Comparison of ENCODE assay signal across 17 mouse cellular contexts in genomic region chrX:169470715-169471114, GRCm38 (mm10).
A peak's percentile ranks its signal among the peaks of the same experiment; 100 is the strongest.
DNase-seq lines count a peak whose midpoint lies in the region; ATAC-seq and TF ChIP-seq lines count a peak whose summit lies in the region.
"Had no signal": no experiment of that assay in that cellular context is flagged by ENCODE, and none has a peak within 500 bp of the region (broad histone marks: within the 10 kb centered on the region; RNA-seq: fewer than 3 reads in every experiment).

No protein-coding gene starts in this region.

- no peaks in the 10 kb centered on the region for H3K9me3 ChIP-seq in heart, embryonic 15.5 days (replicated peaks)
- H3K9me3 ChIP-seq in lung, postnatal 0 days (ENCODE audit: low read length), result no peaks in the 10 kb centered on the region
- H3K9me3 ChIP-seq: forebrain, embryonic 12.5 days; midbrain, embryonic 15.5 days had no signal

- no peak overlapping the region for H3K4me2 ChIP-seq in heart, embryonic 15.5 days
- no peak overlapping the region for H3K4me2 ChIP-seq in lung, postnatal 0 days (replicated peaks; ENCODE audit: low read depth, low read length)
- H3K4me2 ChIP-seq: forebrain, embryonic 12.5 days; liver, embryonic 11.5 days; midbrain, embryonic 15.5 days had no signal

- H3K27me3 ChIP-seq in heart, embryonic 15.5 days, result no peaks in the 10 kb centered on the region
- H3K27me3 ChIP-seq in lung, postnatal 0 days (replicated peaks; ENCODE audit: insufficient read depth, low read length), result no peaks in the 10 kb centered on the region

- no peak for TF ChIP-seq EP300 in lung, postnatal 0 days (IDR thresholded peaks at IDR 0.05)

- TF ChIP-seq CTCF in lung, postnatal 0 days (IDR thresholded peaks at IDR 0.05), result no peak

- no peak for DNase-seq in heart, postnatal 25 days (ENCODE audit: low spot score)
- DNase-seq in lung, postnatal 36 days, result peak; percentile 2
- DNase-seq in lung, postnatal 0 days (ENCODE audit: low spot score), result no peak
- peak; percentile 7 for DNase-seq in gastrocnemius, postnatal 10 days
- DNase-seq in heart, postnatal 4 days, result peak; percentile 36
- no peak for DNase-seq in cerebellum, adult 18-20 months
- no peak for DNase-seq in right cerebral cortex, postnatal 10 days (ENCODE audit: low spot score in 2 of 2)
- DNase-seq: adrenal gland, postnatal 25 days; cerebellum, postnatal 25 days; lung, postnatal 4 days; thymus, postnatal 25 days had no signal

- H3K36me3 ChIP-seq in heart, embryonic 15.5 days, result no peaks in the 10 kb centered on the region
- no peaks in the 10 kb centered on the region for H3K36me3 ChIP-seq in lung, postnatal 0 days (ENCODE audit: insufficient read depth, low read length)
- H3K36me3 ChIP-seq: forebrain, embryonic 12.5 days; midbrain, embryonic 15.5 days had no signal

- no peak overlapping the region for H3K4me3 ChIP-seq in heart, embryonic 15.5 days
- H3K4me3 ChIP-seq in lung, postnatal 0 days (ENCODE audit: low read depth, low read length), result no peak overlapping the region
- H3K4me3 ChIP-seq: forebrain, embryonic 12.5 days; midbrain, embryonic 15.5 days had no signal

- 26% methylated on average over 2 of the region's 2 CpGs for WGBS in heart, embryonic 15.5 days
- WGBS in lung, postnatal 0 days, result 48% methylated on average over 2 of the region's 2 CpGs

- no peak overlapping the region for H3K9ac ChIP-seq in heart, embryonic 15.5 days
- H3K9ac ChIP-seq in lung, postnatal 0 days (replicated peaks; ENCODE audit: low read depth), result no peak overlapping the region
- H3K9ac ChIP-seq: forebrain, embryonic 12.5 days; midbrain, embryonic 15.5 days had no signal

- ATAC-seq in heart, embryonic 15.5 days (replicated peaks; ENCODE audit: insufficient number of reproducible peaks, insufficient read depth, low FRiP score, low read depth), result no peak
- ATAC-seq in lung, postnatal 0 days, result no peak
- ATAC-seq: CD4-positive, CD25-positive, alpha-beta regulatory T cell, adult 4 months; midbrain, embryonic 15.5 days had no signal

- intact Hi-C loops in heart, postnatal 25 days (cut with DNase I), result no loop called here

- H3K27ac ChIP-seq in heart, embryonic 15.5 days, result 0 out of 2 replicates have a peak overlapping the region, but pooled peaks have one; percentile 20
- no peak overlapping the region for H3K27ac ChIP-seq in lung, postnatal 0 days (ENCODE audit: low read length)
- H3K27ac ChIP-seq: forebrain, embryonic 12.5 days; kidney, postnatal 0 days; midbrain, embryonic 15.5 days had no signal

- peaks cover 2% of the 10 kb centered on the region; the same call in 1 of the 2 replicates for H3K4me1 ChIP-seq in heart, embryonic 15.5 days (replicated peaks)
- H3K4me1 ChIP-seq in lung, postnatal 0 days (ENCODE audit: insufficient read depth, low read depth, low read length), result no peaks in the 10 kb centered on the region
- H3K4me1 ChIP-seq: forebrain, embryonic 12.5 days; midbrain, embryonic 15.5 days had no signal

Comparison
In these comparisons a context has a peak if more than half of its experiments do, and no peak if none do; other contexts are left out.
1. DNase-seq: peak in lung, postnatal 36 days (single experiment), gastrocnemius, postnatal 10 days (single experiment) and heart, postnatal 4 days (single experiment); none in heart, postnatal 25 days (single experiment), lung, postnatal 0 days (single experiment), cerebellum, adult 18-20 months (0 of 2) and right cerebral cortex, postnatal 10 days (0 of 2).